Mouse (Mus musculus) lung, adult 2 months (tissue): ENCODE measurements at regions not wholly inside any gene's neighbourhood (a gene's known extent, or its start where the extent isn't known, plus 50 kb on each side); places are given as distances from the start of the nearest gene placed in this dataset.

Experiments used
- CTCF ChIP-seq: fragments of 200-500 bp; IDR thresholded peaks from 2 replicates; pipeline ENCODE4 v1.5.1; 2011; ENCODE audit warnings: mild to moderate bottlenecking, low read length, control low read depth; ENCODE audit not compliant: insufficient read depth
- POLR2A ChIP-seq: fragments of 200-500 bp; IDR thresholded peaks from 2 replicates; pipeline ENCODE4 v1.6.1; 2011; ENCODE audit warnings: low read depth, mild to moderate bottlenecking, control low read depth, low read length, borderline replicate concordance; ENCODE audit errors: extremely low read depth

DNA sequence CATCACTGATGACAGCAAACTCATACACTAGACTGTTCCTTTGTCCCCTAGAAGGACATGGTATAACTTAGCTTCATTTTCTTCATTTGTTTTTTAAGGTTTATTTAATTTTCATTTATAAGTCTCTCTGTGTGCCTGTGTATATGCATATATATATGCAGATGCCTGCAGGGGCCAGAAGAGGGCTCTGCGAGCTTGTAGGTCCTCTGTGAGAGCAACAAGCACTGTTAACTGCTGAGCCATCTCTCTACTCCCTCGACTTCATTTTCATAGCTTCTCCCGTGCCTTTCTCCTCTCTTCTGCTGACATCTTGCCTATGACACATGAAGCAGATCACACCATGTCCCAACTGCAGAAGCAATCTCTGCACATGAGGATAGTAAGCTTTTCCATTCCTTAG is 72.9 kb upstream of the Foxn3 start:
- TF ChIP-seq CTCF (no peak), POLR2A (no peak)
